ENCODE assay signal across 8 mouse cellular contexts in genomic region chr8:84969241-84970134, GRCm38 (mm10). TPM values are rescaled to one million over a fixed set of nuclear protein-coding genes. Genes with fewer than 3 reads are reported as not detected.
DNase-seq lines count a peak whose midpoint lies in the region; ATAC-seq and TF ChIP-seq lines count a peak whose summit lies in the region.

TSS of gene Gm49661 (minus strand) at chr8:84969433.
TSS of gene Prdx2 (plus strand) at chr8:84969587.
TSS of gene Rnaseh2a (minus strand) at chr8:84969767.

- peaks cover 20% of the 10 kb centered on the region for H3K36me3 ChIP-seq in ES-Bruce4 (ENCODE audit: control insufficient read depth, insufficient read depth, low read length, poor library complexity, severe bottlenecking)
- H3K36me3 ChIP-seq in forebrain, embryonic 10.5 days (replicated peaks): peaks cover 42% of the 10 kb centered on the region
- peaks cover 31% of the 10 kb centered on the region for H3K36me3 ChIP-seq in heart, embryonic 15.5 days
- peaks cover 44% of the 10 kb centered on the region for H3K36me3 ChIP-seq in liver, embryonic 14.5 days (replicated peaks; ENCODE audit: control insufficient read depth, insufficient read depth, low read depth)

- H3K4me3 ChIP-seq in ES-Bruce4 (ENCODE audit: low read depth, low read length): peak within 1 kb of the TSS; percentile 72
- peak within 1 kb of the TSS; percentile 87 for H3K4me3 ChIP-seq in forebrain, embryonic 10.5 days
- peak within 1 kb of the TSS; percentile 63 for H3K4me3 ChIP-seq in heart, embryonic 15.5 days
- H3K4me3 ChIP-seq in liver, embryonic 14.5 days (ENCODE audit: insufficient read depth in 1 of 2, low read depth in 2 of 2, low read length in 2 of 2): peak within 1 kb of the TSS; percentile 89 to 94

- WGBS in forebrain, embryonic 10.5 days: under 1% methylated on average over 56 of the region's 56 CpGs
- WGBS in heart, embryonic 15.5 days: under 1% methylated on average over 56 of the region's 56 CpGs
- WGBS in liver, embryonic 14.5 days (ENCODE audit: insufficient replicate concordance): under 1% methylated on average over 56 of the region's 56 CpGs

- H3K27ac ChIP-seq in ES-Bruce4 (ENCODE audit: insufficient read depth, low read length): peak within 1 kb of the TSS; percentile 64
- H3K27ac ChIP-seq in forebrain, embryonic 10.5 days: peak within 1 kb of the TSS; percentile 98
- H3K27ac ChIP-seq in heart, embryonic 15.5 days: peak within 1 kb of the TSS; percentile 87
- H3K27ac ChIP-seq in liver, embryonic 14.5 days: peak within 1 kb of the TSS; percentile 97

- H3K4me1 ChIP-seq in ES-Bruce4 (ENCODE audit: control insufficient read depth, insufficient read depth, low read length): peaks cover 4% of the 10 kb centered on the region
- peaks cover 60% of the 10 kb centered on the region for H3K4me1 ChIP-seq in forebrain, embryonic 10.5 days
- H3K4me1 ChIP-seq in heart, embryonic 15.5 days (replicated peaks): peaks cover 39% of the 10 kb centered on the region
- peaks cover 51 to 59% of the 10 kb centered on the region in 2 experiments for H3K4me1 ChIP-seq in liver, embryonic 14.5 days (replicated peaks; ENCODE audit: control insufficient read depth in 2 of 2, insufficient read depth in 2 of 2, low read length in 1 of 2)

- peak within 1 kb of the TSS; percentile 80 for H3K4me2 ChIP-seq in heart, embryonic 15.5 days
- peak within 1 kb of the TSS; percentile 95 for H3K4me2 ChIP-seq in liver, embryonic 14.5 days (ENCODE audit: low read depth)

- peak; percentile 56 for ATAC-seq in heart, embryonic 15.5 days (replicated peaks; ENCODE audit: insufficient number of reproducible peaks, insufficient read depth, low FRiP score, low read depth)
- ATAC-seq in liver, embryonic 14.5 days (ENCODE audit: insufficient read depth): peak; percentile 69

- TF ChIP-seq EP300 in ES-Bruce4 (IDR thresholded peaks at IDR 0.05; ENCODE audit: insufficient read depth, low read depth, low read length): 0 out of 2 replicates have a peak, but pooled peaks have one; percentile 25
- TF ChIP-seq EP300 in liver, embryonic 14.5 days (IDR thresholded peaks at IDR 0.05; ENCODE audit: low read depth): peak; percentile 52

- no peaks in the 10 kb centered on the region for H3K9me3 ChIP-seq in ES-Bruce4 (replicated peaks; ENCODE audit: control insufficient read depth, insufficient read depth, low read length, poor library complexity, severe bottlenecking)
- no peaks in the 10 kb centered on the region for H3K9me3 ChIP-seq in forebrain, embryonic 10.5 days
- no peaks in the 10 kb centered on the region for H3K9me3 ChIP-seq in heart, embryonic 15.5 days (replicated peaks)
- H3K9me3 ChIP-seq in liver, embryonic 14.5 days (ENCODE audit: control insufficient read depth, low read length): no peaks in the 10 kb centered on the region

- peak within 1 kb of the TSS; percentile 82 for H3K9ac ChIP-seq in ES-Bruce4 (ENCODE audit: low read depth, poor library complexity, severe bottlenecking)
- peak within 1 kb of the TSS; percentile 87 for H3K9ac ChIP-seq in heart, embryonic 15.5 days
- peak within 1 kb of the TSS; percentile 92 for H3K9ac ChIP-seq in liver, embryonic 14.5 days (replicated peaks)

- peak; percentile 89 for TF ChIP-seq POLR2A in ES-Bruce4 (IDR thresholded peaks at IDR 0.05; ENCODE audit: insufficient read depth, low read length)
- no peak; the same call in 1 of the 2 replicates for TF ChIP-seq POLR2A in brain, embryonic 14.5 days (IDR thresholded peaks at IDR 0.05; ENCODE audit: borderline replicate concordance, extremely low read depth, insufficient read depth, insufficient read length, poor library complexity, severe bottlenecking)

- no peak for TF ChIP-seq CTCF in ES-Bruce4 (IDR thresholded peaks at IDR 0.05; ENCODE audit: low read depth, low read length)
- TF ChIP-seq CTCF in brain, embryonic 14.5 days (IDR thresholded peaks at IDR 0.05; ENCODE audit: borderline replicate concordance, extremely low read depth, insufficient read depth, insufficient read length): no peak
- 0 out of 2 replicates have a peak, but pooled peaks have one; percentile 2 for TF ChIP-seq CTCF in liver, embryonic 14.5 days (IDR thresholded peaks at IDR 0.05; ENCODE audit: low read depth)

- H3K27me3 ChIP-seq in ES-Bruce4 (ENCODE audit: control insufficient read depth, insufficient read depth, low read length, poor library complexity, severe bottlenecking): no peaks in the 10 kb centered on the region
- no peaks in the 10 kb centered on the region for H3K27me3 ChIP-seq in forebrain, embryonic 10.5 days (ENCODE audit: poor library complexity, severe bottlenecking)
- H3K27me3 ChIP-seq in heart, embryonic 15.5 days: no peaks in the 10 kb centered on the region
- no peaks in the 10 kb centered on the region for H3K27me3 ChIP-seq in liver, embryonic 14.5 days (ENCODE audit: control insufficient read depth, insufficient read depth, low read length)

- DNase-seq in brain, embryonic 14.5 days (ENCODE audit: low read depth): peak; percentile 94
- DNase-seq in forebrain, embryonic 10.5 days (ENCODE audit: extremely low spot score, low spot score): peak; percentile 84
- DNase-seq in kidney, postnatal 10 days: peak; percentile 90
- peak in 2 of 3 experiments; percentile 74 to 79 for DNase-seq in liver, embryonic 14.5 days (ENCODE audit: low read depth in 3 of 3, low spot score in 3 of 3)
- DNase-seq in natural killer cell, adult 2 months (ENCODE audit: low spot score in 2 of 2): peak; percentile 35 to 37
- peak; percentile 69 for DNase-seq in thymus, postnatal 0 days (ENCODE audit: low spot score)

RNA-seq across cellular contexts. Expression of gene Gm49661, which starts in this region (rescaled TPM):
- polyA plus RNA-seq in ES-Bruce4 (2011; ENCODE audit: insufficient read depth, insufficient read length, low read depth, missing spikeins): 4.9 TPM in 1 of 2 replicates, not detected in the other
- not detected in 2 replicates for polyA plus RNA-seq in brain, embryonic 14.5 days (2012; rRNA removed)
- not detected in 2 replicates for polyA plus RNA-seq in forebrain, embryonic 10.5 days (2016; fragmentation: Nextera tagmentation; extraction: Ambion mirVana)
- not detected in 2 replicates for polyA plus RNA-seq in heart, embryonic 15.5 days (2015; fragmentation: Nextera tagmentation; extraction: Ambion mirVana)
- not detected in 2 replicates for polyA plus RNA-seq in liver, embryonic 14.5 days (2012; rRNA removed)
- not detected in 2 replicates for polyA plus RNA-seq in liver, embryonic 14.5 days (2014; fragmentation: Nextera tagmentation; extraction: Ambion mirVana)
- polyA plus RNA-seq in thymus, postnatal 0 days (2015; fragmentation: Nextera tagmentation; extraction: Ambion mirVana): not detected in 2 replicates

RNA-seq across cellular contexts. Expression of gene Prdx2, which starts in this region (rescaled TPM):
- 226 and 237 TPM in 2 replicates for polyA plus RNA-seq in ES-Bruce4 (2011; ENCODE audit: insufficient read depth, insufficient read length, low read depth, missing spikeins)
- 756 and 915 TPM in 2 replicates for polyA plus RNA-seq in brain, embryonic 14.5 days (2012; rRNA removed)
- 1,199 and 1,255 TPM in 2 replicates for polyA plus RNA-seq in forebrain, embryonic 10.5 days (2016; fragmentation: Nextera tagmentation; extraction: Ambion mirVana)
- 596 and 644 TPM in 2 replicates for polyA plus RNA-seq in heart, embryonic 15.5 days (2015; fragmentation: Nextera tagmentation; extraction: Ambion mirVana)
- 1,117 and 1,155 TPM in 2 replicates for polyA plus RNA-seq in liver, embryonic 14.5 days (2012; rRNA removed)
- 2,207 and 2,282 TPM in 2 replicates for polyA plus RNA-seq in liver, embryonic 14.5 days (2014; fragmentation: Nextera tagmentation; extraction: Ambion mirVana)
- polyA plus RNA-seq in thymus, postnatal 0 days (2015; fragmentation: Nextera tagmentation; extraction: Ambion mirVana): 450 and 476 TPM in 2 replicates

RNA-seq across cellular contexts. Expression of gene Rnaseh2a, which starts in this region (rescaled TPM):
- 79.2 and 88.1 TPM in 2 replicates for polyA plus RNA-seq in ES-Bruce4 (2011; ENCODE audit: insufficient read depth, insufficient read length, low read depth, missing spikeins)
- 41.8 and 51.3 TPM in 2 replicates for polyA plus RNA-seq in brain, embryonic 14.5 days (2012; rRNA removed)
- 163 and 173 TPM in 2 replicates for polyA plus RNA-seq in forebrain, embryonic 10.5 days (2016; fragmentation: Nextera tagmentation; extraction: Ambion mirVana)
- 62.9 and 83.7 TPM in 2 replicates for polyA plus RNA-seq in heart, embryonic 15.5 days (2015; fragmentation: Nextera tagmentation; extraction: Ambion mirVana)
- 49.3 and 56.2 TPM in 2 replicates for polyA plus RNA-seq in liver, embryonic 14.5 days (2012; rRNA removed)
- 107 and 125 TPM in 2 replicates for polyA plus RNA-seq in liver, embryonic 14.5 days (2014; fragmentation: Nextera tagmentation; extraction: Ambion mirVana)
- polyA plus RNA-seq in thymus, postnatal 0 days (2015; fragmentation: Nextera tagmentation; extraction: Ambion mirVana): 150 TPM in 2 replicates

Comparison
In these comparisons a context has a peak if more than half of its experiments do, and no peak if none do; other contexts are left out.
1. Peak in every context shown above with its lines: DNase-seq, ATAC-seq, H3K4me3 ChIP-seq and H3K27ac ChIP-seq.
2. DNase-seq: peak in every context shown above with its lines; median percentile 94 in brain, embryonic 14.5 days; 90 in kidney, postnatal 10 days; 84 in forebrain, embryonic 10.5 days; 76 in liver, embryonic 14.5 days; 69 in thymus, postnatal 0 days; 36 in natural killer cell, adult 2 months.